Mouse (Mus musculus) forelimb bud, embryonic 11.5 days (tissue): Measurements from ENCODE around the gene Gatm.

ENCODE experiments used
- DNase-seq: peaks from one replicate; pipeline ENCODE4 v3.0.0-alpha.2; 2012; ENCODE audit warnings: low read depth, low spot score

Gatm gene

GRCm38 (mm10) chr2:122610746-122611653 is at the start of gene Gatm:
TSS of gene Gatm (minus strand) at chr2:122611303.
- DNase-seq = peak; percentile 57

- no peak for DNase-seq
Observed at GRCm38 (mm10) chr2:122659825-122660224, 48.7 kb upstream of the Gatm start.

- DNase-seq = no peak
Observed at GRCm38 (mm10) chr2:122657707-122658524, 46.8 kb upstream of the Gatm start.

GRCm38 (mm10) chr2:122656767-122657166 is 45.7 kb upstream of the Gatm start:
- no peak for DNase-seq

GRCm38 (mm10) chr2:122656052-122656451 is 44.9 kb upstream of the Gatm start:
- no peak for DNase-seq

GRCm38 (mm10) chr2:122652096-122653084 is 41.3 kb upstream of the Gatm start:
- no peak for DNase-seq

GRCm38 (mm10) chr2:122638673-122639072 is 27.6 kb upstream of the Gatm start:
- no peak for DNase-seq

GRCm38 (mm10) chr2:122638029-122638428 is 26.9 kb upstream of the Gatm start:
- no peak for DNase-seq

GRCm38 (mm10) chr2:122637526-122637997 is 26.5 kb upstream of the Gatm start:
- DNase-seq = peak; percentile 61

- no peak for DNase-seq
Observed at GRCm38 (mm10) chr2:122636686-122637085, 25.6 kb upstream of the Gatm start, which contains the start of gene AA467197. TSS of gene AA467197 (plus strand) at chr2:122636986.

GRCm38 (mm10) chr2:122631226-122631801 is 20.2 kb upstream of the Gatm start:
- DNase-seq = peak; percentile 53

GRCm38 (mm10) chr2:122630465-122631225 is 19.5 kb upstream of the Gatm start:
- peak; percentile 91 for DNase-seq

- no peak for DNase-seq
Observed at GRCm38 (mm10) chr2:122629871-122630270, 18.8 kb upstream of the Gatm start.

GRCm38 (mm10) chr2:122628976-122629375 is 17.9 kb upstream of the Gatm start:
- peak; percentile 64 for DNase-seq

GRCm38 (mm10) chr2:122625930-122626329 is 14.8 kb upstream of the Gatm start:
- no peak for DNase-seq

GRCm38 (mm10) chr2:122621337-122622110 is 10.4 kb upstream of the Gatm start:
- no peak for DNase-seq

- no peak for DNase-seq
Observed at GRCm38 (mm10) chr2:122618719-122619118, 7.6 kb upstream of the Gatm start.

- no peak for DNase-seq
Observed at GRCm38 (mm10) chr2:122617792-122618191, 6.7 kb upstream of the Gatm start.

- DNase-seq = no peak
Observed at GRCm38 (mm10) chr2:122616237-122616636, 5.1 kb upstream of the Gatm start.
